Mouse (Mus musculus) heart, adult 9 months (tissue): ENCODE results near the gene Stmnd1.
"Not testable (repeated sequence)": the region's sequence is repeated elsewhere in the genome, so short reads cannot be mapped to it uniquely, and the experiment has no call there.

Experiments
- DNase-seq, 2 experiments: peaks; one replicate each; pipeline ENCODE4 v3.0.0; 2022; ENCODE audit warnings: low spot score in 2 of 2

Stmnd1 gene

GRCm38 (mm10) chr13:46273453-46274110 is at the start of gene Stmnd1:
Stmnd1 (plus strand) TSS chr13:46273721.
- peak; percentile 38 to 44 for DNase-seq

- peak; percentile 28 to 69 for DNase-seq
These were observed 46.6 kb upstream of the Stmnd1 start for GRCm38 (mm10) chr13:46226956-46227355.

- no peak for DNase-seq
These were observed 46.0 kb upstream of the Stmnd1 start for GRCm38 (mm10) chr13:46227486-46227885.

GRCm38 (mm10) chr13:46228750-46229149 is 44.8 kb upstream of the Stmnd1 start:
- not testable (repeated sequence) for DNase-seq

- peak; percentile 41 to 46 for DNase-seq
These were observed 41.9 kb upstream of the Stmnd1 start for GRCm38 (mm10) chr13:46231514-46232085.

GRCm38 (mm10) chr13:46237723-46238349 is 35.7 kb upstream of the Stmnd1 start:
- DNase-seq: no peak

- no peak for DNase-seq
These were observed 34.7 kb upstream of the Stmnd1 start for GRCm38 (mm10) chr13:46238796-46239195.

GRCm38 (mm10) chr13:46241391-46242188 is 31.9 kb upstream of the Stmnd1 start:
- no peak for DNase-seq

GRCm38 (mm10) chr13:46253753-46254152 is 19.8 kb upstream of the Stmnd1 start:
- DNase-seq: no peak

GRCm38 (mm10) chr13:46254171-46254570 is 19.4 kb upstream of the Stmnd1 start:
- no peak for DNase-seq

GRCm38 (mm10) chr13:46255616-46256015 is 17.9 kb upstream of the Stmnd1 start:
- no peak for DNase-seq

GRCm38 (mm10) chr13:46257847-46258246 is 15.7 kb upstream of the Stmnd1 start:
- peak in 1 of 2 experiments; percentile 40 for DNase-seq

- no peak for DNase-seq
These were observed 14.0 kb upstream of the Stmnd1 start for GRCm38 (mm10) chr13:46259526-46259925.

GRCm38 (mm10) chr13:46261244-46261643 is 12.3 kb upstream of the Stmnd1 start:
- no peak for DNase-seq

- no peak for DNase-seq
These were observed 5.7 kb upstream of the Stmnd1 start for GRCm38 (mm10) chr13:46267783-46268182.

GRCm38 (mm10) chr13:46268341-46268740 is 5.2 kb upstream of the Stmnd1 start:
- peak; percentile 42 for DNase-seq

- DNase-seq: peak in 1 of 2 experiments; percentile 26
These were observed 4.6 kb upstream of the Stmnd1 start for GRCm38 (mm10) chr13:46268815-46269445.

- DNase-seq: peak; percentile 10 to 15
These were observed 589 bp upstream of the Stmnd1 start for GRCm38 (mm10) chr13:46272811-46273452.

GRCm38 (mm10) chr13:46275701-46276100 is 2.2 kb downstream of the Stmnd1 start:
- DNase-seq: no peak

- DNase-seq: no peak
These were observed 9.0 kb downstream of the Stmnd1 start for GRCm38 (mm10) chr13:46282543-46282942.

GRCm38 (mm10) chr13:46287801-46288200 is 14.3 kb downstream of the Stmnd1 start:
- DNase-seq: no peak
